Mouse (Mus musculus) neural tube, embryonic 11.5 days (tissue): Measurements from ENCODE around the gene Adamtsl1. TPM values are rescaled to one million over a fixed set of nuclear protein-coding genes. Genes with fewer than 3 reads are reported as not detected.

Experiments
- ATAC-seq: fragments of 200-750 bp; cut with Nextera tagmentation; 2 replicates; pipeline ENCODE4 v1.8.0; 2017; ENCODE audit warnings: moderate number of reproducible peaks, mild to moderate bottlenecking, moderate TSS enrichment, moderate library complexity; ENCODE audit not compliant: insufficient read depth, low FRiP score, low TSS enrichment
- DNase-seq: peaks from one replicate; pipeline ENCODE4 v3.0.0-alpha.2; 2015; ENCODE audit warnings: low spot score
- H3K27ac ChIP-seq: fragments of 300-500 bp; sonication (generic); 2 replicates; pipeline ENCODE4 v1.5.1; 2014; ENCODE audit warnings: low read depth, mild to moderate bottlenecking, low read length
- H3K27me3 ChIP-seq: fragments of 300-500 bp; sonication (generic); 2 replicates; pipeline ENCODE4 v1.6.1; 2014; ENCODE audit warnings: mild to moderate bottlenecking, low read length, mixed read lengths; ENCODE audit not compliant: control insufficient read depth, insufficient read depth
- H3K36me3 ChIP-seq: fragments of 300-500 bp; sonication (generic); 2 replicates; pipeline ENCODE4 v1.6.1; 2014; ENCODE audit warnings: mild to moderate bottlenecking, low read length, moderate library complexity, mixed read lengths; ENCODE audit not compliant: control insufficient read depth, insufficient read depth
- H3K4me1 ChIP-seq: fragments of 300-500 bp; sonication (generic); 2 replicates; pipeline ENCODE4 v1.6.1; 2014; ENCODE audit warnings: low read length, mixed read lengths; ENCODE audit not compliant: control insufficient read depth, insufficient read depth
- H3K4me2 ChIP-seq: fragments of 300-500 bp; sonication (generic); 2 replicates; pipeline ENCODE4 v1.6.1; 2014; ENCODE audit warnings: low read depth, mild to moderate bottlenecking, moderate library complexity
- H3K4me3 ChIP-seq: fragments of 300-500 bp; sonication (generic); 2 replicates; pipeline ENCODE4 v1.5.1; 2014; ENCODE audit warnings: low read depth, low read length
- H3K9ac ChIP-seq: fragments of 300-500 bp; sonication (generic); 2 replicates; pipeline ENCODE4 v1.6.1; 2014; ENCODE audit warnings: mild to moderate bottlenecking, low read length
- H3K9me3 ChIP-seq: fragments of 300-500 bp; sonication (generic); 2 replicates; pipeline ENCODE4 v1.6.1; 2016; ENCODE audit warnings: low read length; ENCODE audit not compliant: control insufficient read depth
- WGBS: fragments of 180-500 bp; shearing (Covaris S2); extraction: QIAGEN DNeasy Blood & Tissue Kit; methylation state at CpG from one replicate; pipeline ENCODE4 v1.1.7; 2014; 5-methylcytosine and 5-hydroxymethylcytosine counted together
- polyA plus RNA-seq: library from polyadenylated mRNA; unstranded; fragments of >200 nt; fragmentation: Nextera tagmentation; extraction: Ambion mirVana; gene quantifications from 2 replicates; pipeline ENCODE4 v1.2.1, GENCODE M21; 2014

The Adamtsl1 gene
- polyA plus RNA-seq, 1 experiment from 2014 or later: 10.7 TPM

- ATAC-seq (no peak), DNase-seq (no peak)
- no peaks in the 10 kb centered on the region for H3K9me3 ChIP-seq
- H3K4me3 ChIP-seq: no peak overlapping the region
- no peak overlapping the region for H3K4me2 ChIP-seq
- WGBS: 83% methylated on average over 3 of the region's 3 CpGs
- H3K4me1 ChIP-seq: no peaks in the 10 kb centered on the region
- no peak overlapping the region for H3K9ac ChIP-seq
- H3K27me3 ChIP-seq: no peaks in the 10 kb centered on the region
- no peak overlapping the region for H3K27ac ChIP-seq
- H3K36me3 ChIP-seq: no peaks in the 10 kb centered on the region
Observed at GRCm38 (mm10) chr4:85613331-85613730, 99.4 kb downstream of the Adamtsl1 start.

DNA sequence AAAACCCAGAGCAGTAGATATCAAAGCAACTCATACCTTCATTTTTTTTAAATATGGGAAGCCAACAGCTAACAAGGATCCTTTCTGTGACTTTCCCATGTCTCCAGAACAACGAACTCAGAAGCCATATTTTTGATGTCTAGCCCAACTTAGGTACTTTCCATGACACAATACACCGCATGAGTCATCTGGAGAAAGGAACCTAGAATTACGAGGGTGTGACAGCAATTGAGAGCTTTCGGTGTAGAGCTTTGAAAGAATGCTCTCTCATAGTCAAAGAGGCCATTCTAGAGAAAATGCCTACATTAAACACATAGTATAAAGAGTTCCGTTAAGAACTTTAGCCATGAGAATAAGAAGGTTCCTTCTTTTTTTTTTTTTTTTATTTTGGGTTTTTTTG, 104.8 kb downstream of the Adamtsl1 start:
- Histone ChIP-seq H3K4me2 (no peak overlapping the region), H3K9ac (no peak overlapping the region), H3K36me3 (no peaks in the 10 kb centered on the region), H3K9me3 (no peaks in the 10 kb centered on the region), H3K4me1 (no peaks in the 10 kb centered on the region), H3K27ac (no peak overlapping the region), H3K4me3 (no peak overlapping the region), H3K27me3 (no peaks in the 10 kb centered on the region)
- no peak for DNase-seq
- 86% methylated on average over 5 of the region's 5 CpGs for WGBS
- no peak for ATAC-seq

GRCm38 (mm10) chr4:85619261-85619660, 105.3 kb downstream of the Adamtsl1 start:
- Histone ChIP-seq H3K9me3 (no peaks in the 10 kb centered on the region), H3K27ac (no peak overlapping the region), H3K9ac (no peak overlapping the region), H3K4me2 (no peak overlapping the region), H3K4me1 (no peaks in the 10 kb centered on the region), H3K4me3 (no peak overlapping the region), H3K27me3 (no peaks in the 10 kb centered on the region), H3K36me3 (no peaks in the 10 kb centered on the region)
- WGBS: 85% methylated on average over 3 of the region's 3 CpGs
- ATAC-seq (no peak), DNase-seq (no peak)

DNA sequence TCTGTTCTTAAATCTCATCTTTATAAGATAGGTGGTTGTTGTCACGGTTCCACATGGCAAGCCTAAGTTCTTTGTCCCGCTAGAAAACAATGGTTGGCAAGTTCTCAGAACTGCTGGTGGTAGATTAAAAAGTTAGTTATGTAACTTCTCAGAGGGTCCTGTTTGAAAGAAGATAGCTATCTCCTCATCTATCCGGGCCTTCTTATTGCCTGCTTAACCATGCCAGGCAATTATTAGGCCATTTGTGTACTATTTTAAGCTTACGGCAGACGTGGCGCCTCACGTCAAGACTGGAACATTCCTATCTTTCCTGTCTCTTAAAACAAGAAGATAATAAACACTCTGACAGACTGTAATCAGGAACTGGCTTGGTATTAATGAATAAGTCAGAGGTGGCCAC, 115.4 kb downstream of the Adamtsl1 start:
- DNase-seq (no peak), ATAC-seq (no peak)
- WGBS: 94% methylated on average over 7 of the region's 7 CpGs
- H3K9me3 ChIP-seq: no peaks in the 10 kb centered on the region
- no peak overlapping the region for H3K27ac ChIP-seq
- no peak overlapping the region for H3K4me2 ChIP-seq
- no peaks in the 10 kb centered on the region for H3K4me1 ChIP-seq
- no peaks in the 10 kb centered on the region for H3K36me3 ChIP-seq
- H3K4me3 ChIP-seq: no peak overlapping the region
- H3K9ac ChIP-seq: no peak overlapping the region
- H3K27me3 ChIP-seq: no peaks in the 10 kb centered on the region

- Histone ChIP-seq H3K4me3 (no peak overlapping the region), H3K4me2 (no peak overlapping the region), H3K27me3 (no peaks in the 10 kb centered on the region), H3K9ac (no peak overlapping the region), H3K27ac (no peak overlapping the region), H3K9me3 (no peaks in the 10 kb centered on the region), H3K4me1 (no peaks in the 10 kb centered on the region), H3K36me3 (no peaks in the 10 kb centered on the region)
- ATAC-seq (no peak), DNase-seq (no peak)
- WGBS: 76% methylated on average over 5 of the region's 5 CpGs
Observed at GRCm38 (mm10) chr4:85669271-85669670, 155.3 kb downstream of the Adamtsl1 start.

- ATAC-seq (no peak), DNase-seq (no peak)
- 46% methylated on average over 1 of the region's 1 CpGs for WGBS
Observed at GRCm38 (mm10) chr4:85669735-85670134, 155.8 kb downstream of the Adamtsl1 start.

DNA sequence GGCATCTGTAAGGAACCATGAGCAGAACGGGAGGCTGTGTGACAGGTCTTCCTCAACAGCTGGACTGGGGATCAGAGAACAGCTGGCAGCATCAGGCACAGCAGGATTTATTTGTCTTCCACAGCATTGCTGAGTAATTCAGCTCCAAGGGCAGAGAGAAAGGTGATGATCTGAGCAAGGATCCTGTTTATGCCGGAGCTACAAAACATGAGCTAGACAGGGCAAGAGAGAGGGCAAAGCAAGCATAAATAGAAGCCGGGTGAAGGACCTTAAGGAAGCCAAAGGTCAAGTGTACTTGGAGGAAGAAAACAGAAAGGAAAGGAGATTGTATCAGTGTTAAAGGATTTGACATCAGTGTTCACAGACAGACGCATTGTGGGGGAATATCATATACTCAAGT, 158.3 kb downstream of the Adamtsl1 start:
- no peaks in the 10 kb centered on the region for H3K4me1 ChIP-seq
- H3K36me3 ChIP-seq: no peaks in the 10 kb centered on the region
- no peak overlapping the region for H3K4me3 ChIP-seq
- no peak overlapping the region for H3K27ac ChIP-seq
- no peaks in the 10 kb centered on the region for H3K27me3 ChIP-seq
- H3K4me2 ChIP-seq: no peak overlapping the region
- WGBS: 46% methylated on average over 4 of the region's 4 CpGs
- no peak overlapping the region for H3K9ac ChIP-seq
- H3K9me3 ChIP-seq: no peaks in the 10 kb centered on the region
- no peak for DNase-seq
- ATAC-seq: no peak

More at GRCm38 (mm10) chr4:85669735-85670134, 155.8 kb downstream of the Adamtsl1 start:
- Histone ChIP-seq H3K4me2 (no peak overlapping the region), H3K9me3 (no peaks in the 10 kb centered on the region), H3K27ac (no peak overlapping the region), H3K9ac (no peak overlapping the region), H3K27me3 (no peaks in the 10 kb centered on the region), H3K4me3 (no peak overlapping the region), H3K4me1 (no peaks in the 10 kb centered on the region), H3K36me3 (no peaks in the 10 kb centered on the region)

- Histone ChIP-seq H3K9ac (no peak overlapping the region), H3K4me1 (no peaks in the 10 kb centered on the region), H3K27ac (no peak overlapping the region), H3K4me2 (no peak overlapping the region), H3K9me3 (no peaks in the 10 kb centered on the region), H3K36me3 (no peaks in the 10 kb centered on the region), H3K4me3 (no peak overlapping the region), H3K27me3 (no peaks in the 10 kb centered on the region)
- 64% methylated on average over 1 of the region's 1 CpGs for WGBS
- ATAC-seq (no peak), DNase-seq (no peak)
Observed at GRCm38 (mm10) chr4:85677621-85678020, 163.6 kb downstream of the Adamtsl1 start.

GRCm38 (mm10) chr4:85686160-85686559, 172.2 kb downstream of the Adamtsl1 start:
- Histone ChIP-seq H3K4me2 (no peak overlapping the region), H3K9ac (no peak overlapping the region), H3K27me3 (no peaks in the 10 kb centered on the region), H3K36me3 (no peaks in the 10 kb centered on the region), H3K27ac (no peak overlapping the region), H3K4me3 (no peak overlapping the region), H3K9me3 (no peaks in the 10 kb centered on the region), H3K4me1 (no peaks in the 10 kb centered on the region)
- no peak for DNase-seq
- 81% methylated on average over 4 of the region's 4 CpGs for WGBS
- no peak for ATAC-seq
